Mouse (Mus musculus): ENCODE data around the gene Reps1.

Gene Reps1

GRCm38 (mm10) chr10:18060778-18061177 lies 5.1 kb downstream of the Reps1 start:
- in situ Hi-C loops (cut with MboI; ENCODE audit: unreplicated experiment in 2 of 2): no loop called here

- in situ Hi-C loops (cut with MboI; ENCODE audit: unreplicated experiment in 2 of 2): no loop called here
These were observed 5.9 kb downstream of the Reps1 start for GRCm38 (mm10) chr10:18061533-18061932.

DNA sequence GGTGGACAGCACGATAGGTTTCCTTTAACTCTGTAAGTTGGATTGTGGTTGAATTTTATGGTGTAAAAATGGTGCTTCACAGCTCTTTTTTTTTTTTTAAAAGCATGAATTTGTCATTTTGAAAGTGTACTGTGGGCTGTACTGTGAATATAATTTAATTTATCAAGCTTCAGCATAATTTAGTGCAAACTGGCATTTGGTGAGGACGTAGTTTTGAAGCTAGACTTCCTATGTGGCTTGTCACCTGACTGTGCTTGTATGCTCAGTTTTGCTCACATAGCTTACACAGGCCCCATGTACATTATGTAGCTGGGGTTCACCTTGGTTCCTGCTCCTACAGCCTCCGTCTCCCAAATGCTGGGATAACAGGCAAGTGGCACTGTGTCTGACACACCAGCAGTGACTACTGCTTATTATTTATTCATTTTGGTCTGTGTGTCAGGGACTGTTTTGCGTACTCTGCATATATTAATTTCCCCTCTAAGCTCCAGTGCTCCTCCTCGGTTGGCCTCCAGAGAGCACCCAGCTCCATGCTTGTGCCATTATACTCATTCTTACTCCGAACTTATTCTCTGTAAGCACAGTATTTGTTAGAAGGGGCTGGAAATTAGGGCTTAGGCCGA lies 9.1 kb downstream of the Reps1 start:
- in situ Hi-C loops (cut with MboI; ENCODE audit: unreplicated experiment in 2 of 2): no loop called here

DNA sequence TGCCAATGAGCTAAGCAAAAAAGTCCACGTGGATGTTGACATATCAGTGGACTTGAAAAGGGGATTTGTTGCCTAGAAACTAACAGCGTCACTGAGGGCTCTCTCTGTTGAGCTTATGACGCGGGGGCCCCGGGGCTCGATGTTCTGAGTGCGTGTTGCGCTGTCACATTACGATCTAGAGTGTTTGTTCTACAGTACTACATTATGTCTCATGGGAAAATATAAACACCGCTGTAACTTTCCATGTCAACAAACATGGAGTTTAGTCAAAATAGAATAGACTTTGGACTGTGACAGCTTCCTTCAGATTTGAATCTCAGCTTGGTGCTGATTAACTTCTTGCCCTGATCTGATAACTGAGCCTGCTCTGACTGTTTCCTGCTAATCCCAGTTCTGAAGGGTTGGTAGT lies 10.4 kb downstream of the Reps1 start:
- in situ Hi-C loops (cut with MboI; ENCODE audit: unreplicated experiment in 2 of 2): no loop called here

- in situ Hi-C loops (cut with MboI; ENCODE audit: unreplicated experiment in 2 of 2): no loop called here
These were observed 12.2 kb downstream of the Reps1 start for GRCm38 (mm10) chr10:18067761-18068446.

GRCm38 (mm10) chr10:18068880-18069279 lies 13.2 kb downstream of the Reps1 start:
- in situ Hi-C loops (cut with MboI; ENCODE audit: unreplicated experiment in 2 of 2): no loop called here

DNA sequence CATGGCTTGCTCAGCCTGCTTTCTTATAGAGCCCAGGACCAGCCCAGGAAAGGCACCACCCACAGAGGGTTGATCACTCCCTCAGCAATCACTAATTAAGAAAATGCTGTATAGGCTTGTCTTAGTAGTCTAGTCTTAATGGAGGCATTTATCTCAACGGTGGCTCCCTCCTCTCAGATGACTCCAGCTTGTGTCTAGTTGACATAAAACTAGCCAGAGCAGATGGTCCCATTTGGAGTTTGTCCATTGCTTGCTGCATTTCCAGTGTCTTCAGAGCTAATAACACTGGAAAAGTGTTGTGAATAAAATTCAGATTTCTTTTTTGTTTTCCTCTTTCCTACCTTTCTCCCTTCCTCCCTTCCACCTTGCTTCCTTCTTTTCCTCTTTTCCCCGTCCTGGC lies 13.9 kb downstream of the Reps1 start:
- in situ Hi-C loops (cut with MboI; ENCODE audit: unreplicated experiment in 2 of 2): no loop called here

GRCm38 (mm10) chr10:18070144-18070543 lies 14.5 kb downstream of the Reps1 start:
- in situ Hi-C loops (cut with MboI; ENCODE audit: unreplicated experiment in 2 of 2): loop anchor here in 1 of 2 experiments (5.0 kb wide), 1 partner anchor 37 kb away; no protein-coding TSS in a partner anchor

DNA sequence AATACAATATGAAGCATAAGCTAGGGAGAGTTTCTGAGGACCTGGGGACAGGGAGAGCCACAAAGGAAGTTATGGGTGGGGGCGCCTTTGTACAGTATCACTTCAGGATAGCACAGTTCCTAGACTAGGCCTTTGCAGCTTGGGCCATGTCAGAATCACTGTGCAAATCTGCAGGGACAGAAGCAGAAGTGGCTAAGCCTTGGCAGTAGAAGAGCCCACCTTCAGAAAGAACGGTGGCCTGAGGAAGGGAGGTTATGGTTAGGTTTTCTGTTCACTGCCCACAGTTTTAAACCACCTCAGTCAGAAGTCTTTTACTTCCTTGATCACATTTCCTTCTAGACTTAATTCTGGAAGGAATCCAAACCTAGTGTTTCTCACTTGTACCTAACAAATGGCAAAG lies 15.0 kb downstream of the Reps1 start:
- in situ Hi-C loops (cut with MboI; ENCODE audit: unreplicated experiment in 2 of 2): loop anchor here in 1 of 2 experiments (5.0 kb wide), 1 partner anchor 37 kb away; no protein-coding TSS in a partner anchor

DNA sequence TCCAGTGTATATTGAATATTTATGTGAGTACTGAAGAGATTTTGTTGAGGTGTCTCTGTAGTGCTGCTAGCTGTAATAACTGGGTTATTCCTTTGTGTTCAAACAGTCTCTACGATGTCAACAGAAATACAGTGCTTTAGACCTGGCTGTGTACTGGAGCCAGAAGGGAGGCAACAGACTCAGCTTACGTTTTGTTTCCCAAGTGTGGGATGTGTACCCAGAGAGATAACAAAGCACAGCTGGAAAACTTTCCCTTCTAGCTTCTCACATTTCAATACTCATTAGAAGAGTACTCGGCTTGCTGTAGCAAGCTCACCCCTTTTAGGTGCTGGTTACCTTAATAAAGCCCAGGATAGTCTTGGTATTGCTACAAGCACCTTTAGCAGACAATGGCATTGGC lies 17.2 kb downstream of the Reps1 start:
- in situ Hi-C loops (cut with MboI; ENCODE audit: unreplicated experiment in 2 of 2): loop anchor here in 1 of 2 experiments (5.0 kb wide), 1 partner anchor 34 kb away; no protein-coding TSS in a partner anchor

GRCm38 (mm10) chr10:18074383-18075075 lies 18.9 kb downstream of the Reps1 start:
- in situ Hi-C loops (cut with MboI; ENCODE audit: unreplicated experiment in 2 of 2): loop anchor here in 1 of 2 experiments (5.0 kb wide), 1 partner anchor 33 kb away; no protein-coding TSS in a partner anchor

DNA sequence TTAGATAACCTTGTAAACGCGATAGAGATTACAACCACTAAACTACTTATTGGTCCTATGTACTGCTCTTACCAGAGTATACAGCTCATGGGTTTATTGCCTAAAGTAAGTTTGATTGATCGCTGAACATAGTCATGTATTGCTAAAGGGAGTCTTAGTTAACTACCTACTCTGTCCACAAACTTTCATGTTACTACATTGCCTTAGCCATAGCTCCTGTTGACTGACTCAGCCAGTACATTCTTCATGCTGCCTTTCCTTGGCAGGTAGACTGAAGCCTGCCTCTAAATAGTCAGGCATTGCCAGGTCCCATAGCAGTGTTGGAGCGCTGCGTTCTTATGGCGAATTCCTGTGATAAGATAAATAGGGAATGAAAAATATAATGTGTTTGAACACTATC lies 20.2 kb downstream of the Reps1 start:
- in situ Hi-C loops (cut with MboI; ENCODE audit: unreplicated experiment in 2 of 2): no loop called here

GRCm38 (mm10) chr10:18081536-18081935 lies 25.9 kb downstream of the Reps1 start:
- in situ Hi-C loops (cut with MboI; ENCODE audit: unreplicated experiment in 2 of 2): no loop called here

DNA sequence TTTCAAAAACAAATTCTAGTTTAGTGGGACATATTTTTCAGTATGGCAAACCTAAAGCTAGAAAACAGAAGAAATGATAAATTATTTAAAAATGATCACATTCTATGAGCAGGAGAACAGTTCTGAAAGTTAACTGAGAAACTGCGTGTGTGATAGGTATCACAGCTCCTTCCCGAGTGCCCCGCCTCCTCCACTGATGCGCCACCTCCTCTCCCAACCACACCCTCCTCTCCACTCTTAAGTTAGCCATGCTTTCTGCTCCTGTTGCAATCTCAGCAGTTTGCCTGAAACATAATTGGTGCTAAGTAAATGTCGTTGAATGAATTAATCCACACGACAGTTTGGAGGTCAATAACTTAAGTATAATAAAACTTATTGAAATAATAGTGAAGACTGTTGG lies 27.1 kb downstream of the Reps1 start:
- in situ Hi-C loops (cut with MboI; ENCODE audit: unreplicated experiment in 2 of 2): no loop called here

- in situ Hi-C loops (cut with MboI; ENCODE audit: unreplicated experiment in 2 of 2): no loop called here
These were observed 35.0 kb downstream of the Reps1 start for GRCm38 (mm10) chr10:18090691-18091090.

DNA sequence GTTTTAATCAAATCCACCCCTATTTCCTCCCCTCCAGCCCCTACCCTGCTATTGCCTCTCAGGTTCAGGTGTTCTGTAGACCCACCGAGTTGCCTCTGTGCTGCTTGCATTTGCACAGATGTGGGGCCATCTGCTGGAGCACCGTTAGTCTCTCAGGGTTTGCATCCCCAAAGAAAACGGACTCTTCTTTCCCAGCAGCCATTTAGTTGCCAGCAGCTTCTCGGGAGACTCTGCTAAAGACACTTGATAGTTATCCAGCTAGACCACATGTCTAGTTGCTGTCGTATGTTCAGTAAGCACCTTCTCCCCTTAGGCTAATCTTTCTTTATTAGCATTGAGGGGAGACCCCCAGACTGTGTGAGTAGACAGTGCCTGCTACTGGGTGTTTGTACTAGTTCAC lies 46.5 kb downstream of the Reps1 start:
- in situ Hi-C loops (cut with MboI; ENCODE audit: unreplicated experiment in 2 of 2): no loop called here

GRCm38 (mm10) chr10:18107471-18107870 lies 51.8 kb downstream of the Reps1 start:
- in situ Hi-C loops (cut with MboI; ENCODE audit: unreplicated experiment in 2 of 2): loop anchor here (5.0 kb wide), 3 partner anchors 35 to 90 kb away; partner anchors contain the start of gene Reps1 (in 1 of the 2)

DNA sequence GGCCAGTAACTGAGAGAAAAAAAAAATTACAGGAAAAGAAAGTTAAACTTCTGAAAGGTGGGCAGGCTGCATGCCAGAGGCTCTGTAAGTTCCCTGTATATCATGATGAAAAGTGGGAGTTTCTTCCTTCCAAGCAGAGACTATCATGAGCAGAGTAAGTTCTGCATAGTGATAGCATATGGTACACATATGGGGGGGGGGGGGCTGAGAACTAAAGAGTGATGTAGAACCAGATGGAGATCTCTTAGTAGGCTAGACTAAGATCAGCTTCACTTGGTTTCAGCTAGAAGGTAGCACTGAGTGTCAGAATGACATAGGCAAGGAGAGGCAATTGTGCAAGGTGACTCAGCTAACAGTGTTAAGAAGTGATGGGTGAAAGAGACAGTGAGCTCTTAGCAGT lies 55.3 kb downstream of the Reps1 start:
- in situ Hi-C loops (cut with MboI; ENCODE audit: unreplicated experiment in 2 of 2): no loop called here

GRCm38 (mm10) chr10:18113473-18114093 lies 57.9 kb downstream of the Reps1 start:
- in situ Hi-C loops (cut with MboI; ENCODE audit: unreplicated experiment in 2 of 2): no loop called here

- in situ Hi-C loops (cut with MboI; ENCODE audit: unreplicated experiment in 2 of 2): no loop called here
These were observed 62.7 kb downstream of the Reps1 start for GRCm38 (mm10) chr10:18118336-18118735.

DNA sequence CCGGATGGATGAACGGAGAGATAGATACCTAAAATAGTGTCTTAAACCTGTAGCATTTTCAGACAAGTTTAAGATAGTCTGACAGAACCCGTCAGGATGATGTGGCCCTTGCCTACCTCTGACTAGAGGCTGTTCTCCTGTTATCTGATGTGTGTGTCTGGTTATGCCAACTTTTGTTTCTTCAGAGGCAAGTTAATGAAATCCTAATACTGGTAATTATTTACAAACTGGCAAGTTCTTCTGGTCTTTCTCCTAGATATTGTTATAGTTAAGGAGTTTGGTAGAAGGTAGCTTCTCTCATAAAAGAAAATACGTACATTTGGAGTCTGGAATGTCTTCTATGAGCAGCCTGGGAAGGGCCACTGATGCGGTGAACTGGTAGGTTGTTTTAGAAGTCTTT lies 74.6 kb downstream of the Reps1 start:
- in situ Hi-C loops (cut with MboI; ENCODE audit: unreplicated experiment in 2 of 2): no loop called here

All from v-Abl transformed pro-B cells (cell line).